Mouse (Mus musculus): Measurements from ENCODE around the gene Clic3. TPM values are rescaled to one million over a fixed set of nuclear protein-coding genes. Genes with fewer than 3 reads are reported as not detected.

The Clic3 gene
- polyA plus RNA-seq (2012; rRNA removed), result 0.82 and 3.4 TPM in 2 replicates

GRCm38 (mm10) chr2:25456205-25456953 lies at the start of gene Clic3:
Clic3 (plus strand) TSS chr2:25456838.

GRCm38 (mm10) chr2:25422587-25423410 lies 33.8 kb upstream of the Clic3 start, which contains the start of gene Fut7:
Fut7 (plus strand) TSS chr2:25423267.

DNA sequence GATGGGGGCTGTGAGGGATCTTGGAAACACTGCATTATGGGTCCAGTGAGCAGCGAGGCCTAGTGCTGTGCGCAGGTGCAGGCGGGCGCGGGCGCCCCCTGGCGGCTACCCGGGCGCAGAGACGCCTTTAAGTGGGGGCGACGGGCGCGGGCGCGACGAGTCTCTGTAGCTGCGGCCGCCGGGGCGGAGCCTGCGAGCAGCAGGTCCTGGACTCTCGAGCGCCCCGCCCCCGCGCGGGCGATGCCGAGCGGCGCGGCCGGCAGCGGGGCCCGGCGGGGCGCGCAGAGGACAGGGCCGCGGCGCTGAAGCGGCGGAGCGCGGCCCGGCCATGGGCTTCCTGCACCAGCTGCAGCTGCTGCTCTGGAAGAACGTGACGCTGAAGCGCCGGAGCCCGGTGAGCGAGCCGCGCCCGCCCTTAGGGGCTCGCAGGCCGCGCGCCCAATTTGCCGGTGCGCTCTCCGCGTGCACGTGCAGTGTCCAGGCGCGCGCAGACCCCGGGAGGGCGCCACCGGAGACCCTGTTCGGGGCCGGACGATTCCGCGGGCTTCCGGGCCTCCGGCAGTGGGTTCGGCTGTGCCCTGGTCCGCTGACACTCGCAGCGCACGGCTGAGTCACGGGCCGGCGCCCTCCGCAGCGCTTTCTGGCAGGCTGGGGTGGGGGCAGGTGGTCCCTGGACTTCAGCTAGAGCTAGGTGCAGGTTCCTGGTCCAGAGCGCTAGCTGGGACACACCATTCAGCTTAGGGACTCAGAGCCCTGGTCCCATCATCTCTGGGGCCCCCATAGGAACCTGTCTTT lies 28.0 kb upstream of the Clic3 start, which contains the start of gene Abca2:
Gene Abca2 (plus strand): TSS at position 262 of the 795 bp plus-strand sequence.

GRCm38 (mm10) chr2:25460551-25461309 lies 4.1 kb downstream of the Clic3 start, which contains the start of gene Paxx:
Paxx (minus strand) TSS chr2:25461094.

DNA sequence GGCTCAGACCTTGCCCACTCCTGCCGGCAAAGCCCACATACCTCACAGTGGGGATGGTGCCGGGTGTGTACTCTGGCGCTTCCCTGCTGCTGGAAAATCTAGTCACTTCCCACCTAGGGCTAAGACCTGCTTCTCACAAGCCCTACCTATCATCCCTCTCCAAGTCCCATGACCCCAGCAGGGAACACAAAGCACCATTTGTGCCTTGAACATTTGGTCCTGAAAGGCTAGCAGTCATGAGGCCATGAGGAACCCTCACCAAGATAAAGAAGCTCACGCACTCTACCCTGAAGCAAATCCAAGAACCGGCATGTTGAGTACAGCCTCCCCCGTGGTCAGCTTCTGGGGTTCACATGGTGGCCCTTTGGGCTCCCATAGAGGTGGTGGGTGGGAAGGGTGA lies 13.3 kb downstream of the Clic3 start, which contains the start of gene Ptgds:
Gene Ptgds (minus strand): TSS at position 78 of the 400 bp plus-strand sequence.

GRCm38 (mm10) chr2:25493476-25493961 lies 36.9 kb downstream of the Clic3 start, which contains the start of gene Lcn12:
Lcn12 (minus strand) TSS chr2:25493911.

GRCm38 (mm10) chr2:25500576-25501405 lies 44.2 kb downstream of the Clic3 start, which contains the start of gene Fbxw5:
Fbxw5 (plus strand) TSS chr2:25500750.

DNA sequence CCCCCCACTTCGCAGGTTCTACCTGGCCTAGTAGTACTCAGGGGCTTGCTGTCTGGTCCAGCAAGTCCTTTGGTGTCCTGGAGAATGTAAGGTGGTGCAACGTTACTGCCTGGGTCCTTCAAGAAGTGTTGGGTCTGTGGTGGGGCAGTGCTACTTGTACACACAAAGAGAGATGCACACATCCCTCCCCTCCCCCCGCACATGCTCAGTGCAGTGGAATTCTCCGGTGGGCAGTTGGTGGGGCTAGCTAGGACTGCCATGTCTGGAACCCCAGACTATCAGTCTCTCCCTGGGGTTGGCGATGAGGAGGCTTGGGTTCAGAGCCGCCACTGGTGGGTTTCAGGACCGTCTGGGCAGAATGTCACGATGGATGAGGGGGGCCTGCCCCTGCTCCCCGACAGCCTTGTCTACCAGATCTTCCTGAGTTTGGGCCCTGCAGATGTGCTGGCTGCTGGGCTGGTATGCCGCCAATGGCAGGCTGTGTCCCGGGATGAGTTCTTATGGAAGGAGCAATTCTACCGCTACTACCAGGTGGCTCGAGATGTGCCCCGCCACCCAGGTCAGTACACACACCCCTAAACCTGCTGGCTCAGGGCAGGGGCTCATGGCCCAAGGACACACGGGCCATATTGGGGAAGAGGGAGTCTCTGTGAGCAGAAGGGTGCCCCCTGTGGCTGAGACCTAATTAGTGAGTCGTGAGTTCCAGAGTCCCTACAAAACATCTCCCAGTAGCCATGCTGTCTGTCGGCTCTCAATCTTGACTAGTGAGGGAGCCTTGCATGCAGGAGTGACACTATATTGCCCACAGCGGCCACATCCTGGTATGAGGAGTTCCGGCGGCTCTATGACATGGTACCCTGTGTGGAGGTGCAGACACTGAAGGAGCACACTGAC lies 45.2 kb downstream of the Clic3 start, which contains the start of gene C8g:
Gene C8g (minus strand): TSS at position 127 of the 894 bp plus-strand sequence.

Other genes starting within 250 kb of the Clic3 start
- gene Nelfb, start 245.3 kb upstream of the Clic3 start, polyA plus RNA-seq (2012; rRNA removed), result 69.1 and 73.7 TPM in 2 replicates
- gene Stpg3, start 242.2 kb upstream of the Clic3 start, polyA plus RNA-seq (2012; rRNA removed), result 0.05 TPM in 1 of 2 replicates, not detected in the other
- gene Fam166a, start 238.1 kb upstream of the Clic3 start, polyA plus RNA-seq (2012; rRNA removed), result 0.13 TPM in 2 replicates
- 424 and 435 TPM in 2 replicates for gene Tubb4b, start 232.1 kb upstream of the Clic3 start, polyA plus RNA-seq (2012; rRNA removed)
- gene Slc34a3, start 222.5 kb upstream of the Clic3 start, polyA plus RNA-seq (2012; rRNA removed), result 0.03 TPM in 1 of 2 replicates, not detected in the other
- gene Rnf224, start 220.1 kb upstream of the Clic3 start, polyA plus RNA-seq (2012; rRNA removed), result 0.05 TPM in 1 of 2 replicates, not detected in the other
- 126 and 144 TPM in 2 replicates for gene Rnf208, start 214.6 kb upstream of the Clic3 start, polyA plus RNA-seq (2012; rRNA removed)
- 0.37 and 3.0 TPM in 2 replicates for gene Cysrt1, start 214.4 kb upstream of the Clic3 start, polyA plus RNA-seq (2012; rRNA removed)
- gene AL732309.1, start 210.0 kb upstream of the Clic3 start, polyA plus RNA-seq (2012; rRNA removed), result 16.6 and 17.1 TPM in 2 replicates
- gene Tmem203, start 201.4 kb upstream of the Clic3 start, polyA plus RNA-seq (2012; rRNA removed), result 22.0 and 25.2 TPM in 2 replicates
- gene Tprn, start 194.2 kb upstream of the Clic3 start, polyA plus RNA-seq (2012; rRNA removed), result 6.2 and 6.9 TPM in 2 replicates
- gene Ssna1, start 184.4 kb upstream of the Clic3 start, polyA plus RNA-seq (2012; rRNA removed), result 123 TPM in 2 replicates
- 107 and 110 TPM in 2 replicates for gene Anapc2, start 184.4 kb upstream of the Clic3 start, polyA plus RNA-seq (2012; rRNA removed)
- not detected in 2 replicates for gene Tmem210, start 168.7 kb upstream of the Clic3 start, polyA plus RNA-seq (2012; rRNA removed)
- 0.05 TPM in 1 of 2 replicates, not detected in the other for gene Lrrc26, start 166.9 kb upstream of the Clic3 start, polyA plus RNA-seq (2012; rRNA removed)
- gene Grin1, start 137.7 kb upstream of the Clic3 start, polyA plus RNA-seq (2012; rRNA removed), result 60.3 and 61.9 TPM in 2 replicates
- 24.1 and 24.3 TPM in 2 replicates for gene Man1b1, start 124.5 kb upstream of the Clic3 start, polyA plus RNA-seq (2012; rRNA removed)
- 40.8 and 43.8 TPM in 2 replicates for gene Dpp7, start 100.5 kb upstream of the Clic3 start, polyA plus RNA-seq (2012; rRNA removed)
- 3.7 and 4.6 TPM in 2 replicates for gene Uap1l1, start 91.2 kb upstream of the Clic3 start, polyA plus RNA-seq (2012; rRNA removed)
- gene Sapcd2, start 84.5 kb upstream of the Clic3 start, polyA plus RNA-seq (2012; rRNA removed), result 16.3 and 17.1 TPM in 2 replicates
- gene Entpd2, start 61.0 kb upstream of the Clic3 start, polyA plus RNA-seq (2012; rRNA removed), result 9.8 and 11.4 TPM in 2 replicates
- 549 and 616 TPM in 2 replicates for gene Npdc1, start 57.5 kb upstream of the Clic3 start, polyA plus RNA-seq (2012; rRNA removed)
- 0.20 and 0.26 TPM in 2 replicates for gene Fut7, start 33.6 kb upstream of the Clic3 start, polyA plus RNA-seq (2012; rRNA removed)
- 42.3 and 48.1 TPM in 2 replicates for gene Abca2, start 28.1 kb upstream of the Clic3 start, polyA plus RNA-seq (2012; rRNA removed)
- 155 and 156 TPM in 2 replicates for gene Paxx, start 4.3 kb downstream of the Clic3 start, polyA plus RNA-seq (2012; rRNA removed)
- gene Ptgds, start 13.2 kb downstream of the Clic3 start, polyA plus RNA-seq (2012; rRNA removed), result 539 and 800 TPM in 2 replicates
- not detected in 2 replicates for gene Lcn12, start 37.1 kb downstream of the Clic3 start, polyA plus RNA-seq (2012; rRNA removed)
- 30.0 and 36.6 TPM in 2 replicates for gene Fbxw5, start 43.9 kb downstream of the Clic3 start, polyA plus RNA-seq (2012; rRNA removed)
- 2.5 and 4.0 TPM in 2 replicates for gene C8g, start 44.9 kb downstream of the Clic3 start, polyA plus RNA-seq (2012; rRNA removed)
- 9.5 and 10.1 TPM in 2 replicates for gene Traf2, start 90.1 kb downstream of the Clic3 start, polyA plus RNA-seq (2012; rRNA removed)
- 200 and 205 TPM in 2 replicates for gene Edf1, start 101.0 kb downstream of the Clic3 start, polyA plus RNA-seq (2012; rRNA removed)
- gene Mamdc4, start 118.0 kb downstream of the Clic3 start, polyA plus RNA-seq (2012; rRNA removed), result 2.7 and 2.8 TPM in 2 replicates
- 149 and 150 TPM in 2 replicates for gene Phpt1, start 118.4 kb downstream of the Clic3 start, polyA plus RNA-seq (2012; rRNA removed)
- 32.4 and 41.2 TPM in 2 replicates for gene Ajm1, start 124.9 kb downstream of the Clic3 start, polyA plus RNA-seq (2012; rRNA removed)
- gene Rabl6, start 151.7 kb downstream of the Clic3 start, polyA plus RNA-seq (2012; rRNA removed), result 79.9 and 82.9 TPM in 2 replicates
- 0.04 TPM in 1 of 2 replicates, not detected in the other for gene Ccdc183, start 160.8 kb downstream of the Clic3 start, polyA plus RNA-seq (2012; rRNA removed)
- gene Tmem141, start 165.2 kb downstream of the Clic3 start, polyA plus RNA-seq (2012; rRNA removed), result 47.6 and 54.3 TPM in 2 replicates
- gene Fcna, start 171.2 kb downstream of the Clic3 start, polyA plus RNA-seq (2012; rRNA removed), result 1.3 and 2.2 TPM in 2 replicates
- not detected in 2 replicates for gene Lcn8, start 196.3 kb downstream of the Clic3 start, polyA plus RNA-seq (2012; rRNA removed)
- not detected in 2 replicates for gene Lcn5, start 201.1 kb downstream of the Clic3 start, polyA plus RNA-seq (2012; rRNA removed)
- not detected in 2 replicates for gene Lcn6, start 219.9 kb downstream of the Clic3 start, polyA plus RNA-seq (2012; rRNA removed)
- not detected in 2 replicates for gene Lcn10, start 225.9 kb downstream of the Clic3 start, polyA plus RNA-seq (2012; rRNA removed)
- gene Obp2a, start 243.2 kb downstream of the Clic3 start, polyA plus RNA-seq (2012; rRNA removed), result not detected in 2 replicates
- gene Bmyc, start 249.9 kb downstream of the Clic3 start, polyA plus RNA-seq (2012; rRNA removed), result 64.8 and 76.6 TPM in 2 replicates